Mouse (Mus musculus) heart, embryonic 13.5 days (tissue): Measurements from ENCODE around the gene Ercc6. TPM values are rescaled to one million over a fixed set of nuclear protein-coding genes. Genes with fewer than 3 reads are reported as not detected.

ENCODE experiments used
- ATAC-seq: fragments of 200-750 bp; cut with Nextera tagmentation; 2 replicates; pipeline ENCODE4 v1.8.0; 2017; ENCODE audit warnings: moderate TSS enrichment; ENCODE audit not compliant: insufficient number of reproducible peaks, low FRiP score, low TSS enrichment; ENCODE audit errors: extremely low read depth
- H3K27ac ChIP-seq: fragments of 300-500 bp; sonication (generic); replicated peaks from 2 replicates; pipeline ENCODE4 v1.5.1; 2015; ENCODE audit warnings: moderate library complexity, mild to moderate bottlenecking, inconsistent platforms
- H3K27me3 ChIP-seq: fragments of 300-500 bp; sonication (generic); replicated peaks from 2 replicates; pipeline ENCODE4 v1.6.1; 2015; ENCODE audit warnings: mild to moderate bottlenecking, inconsistent platforms
- H3K36me3 ChIP-seq: fragments of 300-500 bp; sonication (generic); 2 replicates; pipeline ENCODE4 v1.6.1; 2015; ENCODE audit warnings: mild to moderate bottlenecking, inconsistent platforms
- H3K4me1 ChIP-seq: fragments of 300-500 bp; sonication (generic); 2 replicates; pipeline ENCODE4 v1.6.1; 2015; ENCODE audit warnings: inconsistent platforms
- H3K4me2 ChIP-seq: fragments of 300-500 bp; sonication (generic); 2 replicates; pipeline ENCODE4 v1.6.1; 2015; ENCODE audit warnings: inconsistent platforms, mild to moderate bottlenecking, moderate library complexity
- H3K4me3 ChIP-seq: fragments of 300-500 bp; sonication (generic); 2 replicates; pipeline ENCODE4 v1.5.1; 2015; ENCODE audit warnings: moderate library complexity, mild to moderate bottlenecking, inconsistent platforms
- H3K9ac ChIP-seq: fragments of 300-500 bp; sonication (generic); 2 replicates; pipeline ENCODE4 v1.6.1; 2015; ENCODE audit warnings: inconsistent platforms, mild to moderate bottlenecking, moderate library complexity
- H3K9me3 ChIP-seq: fragments of 300-500 bp; sonication (generic); 2 replicates; pipeline ENCODE4 v1.6.1; 2016; ENCODE audit warnings: inconsistent platforms
- WGBS: fragments of 180-500 bp; shearing (Covaris S2); methylation state at CpG from one replicate; pipeline ENCODE4 v1.1.7; 2015; ENCODE audit warnings: mixed read lengths; 5-methylcytosine and 5-hydroxymethylcytosine counted together
- polyA plus RNA-seq: library from polyadenylated mRNA; unstranded; fragments of >200 nt; fragmentation: Nextera tagmentation; extraction: Ambion mirVana; gene quantifications from 2 replicates; pipeline ENCODE4 v1.2.1, GENCODE M21; 2015

Ercc6 gene
- polyA plus RNA-seq, 1 experiment from 2014 or later: 10.6 TPM

GRCm38 (mm10) chr14:32587013-32587784 is 73.9 kb downstream of the Ercc6 start:
- H3K27ac ChIP-seq: no peak overlapping the region
- H3K4me2 ChIP-seq: no peak overlapping the region
- no peaks in the 10 kb centered on the region for H3K36me3 ChIP-seq
- H3K9me3 ChIP-seq: no peaks in the 10 kb centered on the region
- WGBS: 11% methylated on average over 10 of the region's 10 CpGs
- peaks cover 49% of the 10 kb centered on the region for H3K27me3 ChIP-seq
- H3K4me3 ChIP-seq: no peak overlapping the region
- no peaks in the 10 kb centered on the region for H3K4me1 ChIP-seq
- H3K9ac ChIP-seq: no peak overlapping the region
- no peak for ATAC-seq

DNA sequence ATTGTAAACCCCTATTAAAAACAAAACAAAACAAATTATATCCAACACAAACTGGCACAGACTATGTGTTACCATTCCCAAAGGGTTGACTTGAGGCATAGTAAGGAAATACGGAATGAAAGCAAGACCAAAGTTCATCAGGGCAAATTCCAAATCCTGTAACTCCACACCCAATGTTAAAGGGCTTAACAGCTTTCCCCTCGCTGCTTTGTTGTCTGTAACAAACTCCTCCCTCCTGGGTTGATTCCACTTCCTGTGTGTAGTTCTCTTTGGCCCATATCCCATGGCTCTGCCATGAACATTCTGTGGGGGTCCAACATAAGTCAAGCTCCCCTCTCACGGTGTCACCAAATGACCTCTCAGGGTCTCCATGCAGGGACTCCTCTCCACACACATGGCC is 77.1 kb downstream of the Ercc6 start:
- Histone ChIP-seq H3K27me3 (peaks cover 81% of the 10 kb centered on the region), H3K27ac (no peak overlapping the region), H3K4me3 (no peak overlapping the region), H3K9me3 (no peaks in the 10 kb centered on the region), H3K4me2 (no peak overlapping the region), H3K9ac (no peak overlapping the region), H3K4me1 (no peaks in the 10 kb centered on the region), H3K36me3 (no peaks in the 10 kb centered on the region)
- WGBS: 50% methylated on average over 3 of the region's 3 CpGs
- no peak for ATAC-seq

- no peaks in the 10 kb centered on the region for H3K9me3 ChIP-seq
- no peak overlapping the region for H3K27ac ChIP-seq
- ATAC-seq: no peak
- H3K9ac ChIP-seq: no peak overlapping the region
- peaks cover 24% of the 10 kb centered on the region for H3K4me1 ChIP-seq
- peak overlapping the region; percentile 42 for H3K4me3 ChIP-seq
- H3K36me3 ChIP-seq: no peaks in the 10 kb centered on the region
- peaks cover 100% of the 10 kb centered on the region for H3K27me3 ChIP-seq
- peak overlapping the region; percentile 62 for H3K4me2 ChIP-seq
- WGBS: under 1% methylated on average over 78 of the region's 78 CpGs
These were observed 84.2 kb downstream of the Ercc6 start for GRCm38 (mm10) chr14:32597232-32598231.

GRCm38 (mm10) chr14:32598437-32599219 is 85.3 kb downstream of the Ercc6 start:
- Histone ChIP-seq H3K9ac (no peak overlapping the region), H3K27ac (no peak overlapping the region), H3K27me3 (peaks cover 100% of the 10 kb centered on the region), H3K36me3 (no peaks in the 10 kb centered on the region), H3K4me2 (peak overlapping the region; percentile 66; the same call in 1 of the 2 replicates), H3K4me1 (peaks cover 24% of the 10 kb centered on the region), H3K4me3 (peak overlapping the region; percentile 45; the same call in 1 of the 2 replicates), H3K9me3 (no peaks in the 10 kb centered on the region)
- WGBS: 7% methylated on average over 23 of the region's 23 CpGs
- ATAC-seq: no peak

DNA sequence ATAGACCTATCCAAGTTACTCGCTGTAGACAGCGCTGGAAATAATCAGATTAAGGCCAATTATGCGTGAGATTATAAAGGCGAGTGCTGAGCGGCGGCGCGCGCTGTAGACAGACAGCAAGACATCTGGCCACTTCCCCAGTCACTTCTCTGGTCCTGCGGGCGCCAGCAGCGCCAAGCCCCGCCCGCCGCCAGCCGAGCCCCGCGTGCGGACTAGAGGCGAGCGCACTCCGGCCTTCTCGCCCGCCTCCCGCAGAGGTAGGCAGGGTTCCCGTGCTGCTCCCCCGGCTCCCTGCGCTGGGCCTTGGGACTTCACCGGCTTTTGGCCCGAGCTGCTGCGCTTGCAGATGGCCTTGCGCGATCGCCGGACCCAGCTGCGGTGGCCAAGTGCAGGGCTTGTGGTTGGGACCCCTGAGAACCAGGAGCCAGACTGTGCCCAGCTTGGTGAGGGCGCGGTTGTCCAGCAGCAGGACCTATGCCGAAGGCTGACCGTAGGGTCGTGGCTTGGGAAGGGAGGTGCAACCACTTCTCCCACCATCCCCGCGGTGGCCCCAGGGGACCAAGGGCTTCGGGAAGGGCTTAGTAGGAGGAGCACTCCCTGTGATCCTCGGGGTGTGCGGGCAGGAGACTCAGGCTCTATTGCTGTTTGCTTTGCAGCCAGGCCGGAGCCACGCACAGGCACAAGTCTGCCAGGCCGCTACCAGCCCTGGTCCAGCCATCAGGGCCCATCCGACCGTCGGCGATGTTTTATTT is 86.1 kb downstream of the Ercc6 start, which contains the start of gene Prrxl1:
Gene Prrxl1, plus strand, starts transcription at position 118 of the 752 bp plus-strand sequence.
- H3K27ac ChIP-seq: no peak within 1 kb of the TSS
- H3K36me3 ChIP-seq: no peaks in the 10 kb centered on the region
- no peaks in the 10 kb centered on the region for H3K9me3 ChIP-seq
- peaks cover 24% of the 10 kb centered on the region for H3K4me1 ChIP-seq
- ATAC-seq: no peak
- peak within 1 kb of the TSS; percentile 66 for H3K4me2 ChIP-seq
- peaks cover 100% of the 10 kb centered on the region for H3K27me3 ChIP-seq
- H3K4me3 ChIP-seq: peak within 1 kb of the TSS; percentile 45
- no peak within 1 kb of the TSS for H3K9ac ChIP-seq
- WGBS: under 1% methylated on average over 53 of the region's 53 CpGs

GRCm38 (mm10) chr14:32600110-32600509 is 86.8 kb downstream of the Ercc6 start:
- Histone ChIP-seq H3K36me3 (no peaks in the 10 kb centered on the region), H3K4me2 (0 out of 2 replicates have a peak overlapping the region, but pooled peaks have one; percentile 66), H3K27ac (no peak overlapping the region), H3K4me1 (peaks cover 24% of the 10 kb centered on the region), H3K4me3 (peak overlapping the region; percentile 45; the same call in 1 of the 2 replicates), H3K27me3 (peaks cover 100% of the 10 kb centered on the region), H3K9me3 (no peaks in the 10 kb centered on the region), H3K9ac (no peak overlapping the region)
- WGBS: 4% methylated on average over 16 of the region's 16 CpGs
- no peak for ATAC-seq

- ATAC-seq: no peak
- no peak overlapping the region for H3K9ac ChIP-seq
- H3K9me3 ChIP-seq: no peaks in the 10 kb centered on the region
- no peak overlapping the region for H3K4me2 ChIP-seq
- H3K36me3 ChIP-seq: no peaks in the 10 kb centered on the region
- peaks cover 78% of the 10 kb centered on the region for H3K27me3 ChIP-seq
- no peaks in the 10 kb centered on the region for H3K4me1 ChIP-seq
- 52% methylated on average over 15 of the region's 15 CpGs for WGBS
- no peak overlapping the region for H3K4me3 ChIP-seq
- H3K27ac ChIP-seq: no peak overlapping the region
These were observed 92.2 kb downstream of the Ercc6 start for GRCm38 (mm10) chr14:32605508-32605907.

DNA sequence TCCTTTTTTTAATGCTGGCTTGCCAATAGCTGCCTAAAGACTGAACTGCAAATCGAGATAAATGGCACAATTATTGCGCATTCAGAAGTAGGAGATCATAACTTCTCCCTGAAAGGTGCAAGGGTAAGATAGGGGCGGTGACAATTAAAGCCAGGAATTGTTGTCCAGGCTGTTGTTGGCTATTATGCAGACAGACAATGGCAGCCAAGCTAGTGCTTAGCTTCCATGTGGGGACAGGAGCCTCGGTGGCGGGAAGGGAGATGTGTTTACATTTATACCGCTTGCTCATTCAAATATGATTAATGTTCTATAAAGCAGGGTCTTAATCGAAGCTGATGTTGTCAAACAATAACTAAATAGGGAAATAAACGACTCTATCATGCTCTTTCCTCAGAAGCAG is 93.0 kb downstream of the Ercc6 start:
- Histone ChIP-seq H3K9ac (no peak overlapping the region), H3K36me3 (no peaks in the 10 kb centered on the region), H3K9me3 (no peaks in the 10 kb centered on the region), H3K4me2 (no peak overlapping the region), H3K4me1 (no peaks in the 10 kb centered on the region), H3K27me3 (peaks cover 70% of the 10 kb centered on the region), H3K4me3 (no peak overlapping the region), H3K27ac (no peak overlapping the region)
- ATAC-seq: no peak
- 71% methylated on average over 8 of the region's 8 CpGs for WGBS

DNA sequence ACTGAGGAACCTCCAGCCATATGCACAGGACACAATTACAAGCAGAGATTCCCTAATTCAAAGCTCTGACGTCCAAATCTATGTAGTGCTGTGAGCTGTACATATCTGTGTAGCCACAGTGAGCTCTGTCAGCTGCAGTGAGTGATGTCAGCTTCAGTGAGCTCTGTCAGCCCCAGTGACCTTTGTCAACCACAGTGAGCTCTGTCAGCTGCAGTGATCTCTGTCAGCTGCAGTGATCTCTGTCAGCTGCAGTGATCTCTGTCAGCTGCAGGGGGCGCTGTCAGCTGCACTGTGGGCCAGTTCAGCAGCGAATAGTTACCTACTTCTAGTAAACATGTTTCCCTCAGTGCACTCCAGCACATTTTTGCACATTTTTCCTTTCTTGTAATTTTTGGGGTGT is 96.1 kb downstream of the Ercc6 start:
- peaks cover 49% of the 10 kb centered on the region for H3K27me3 ChIP-seq
- H3K4me1 ChIP-seq: no peaks in the 10 kb centered on the region
- no peaks in the 10 kb centered on the region for H3K36me3 ChIP-seq
- H3K9ac ChIP-seq: no peak overlapping the region
- no peak overlapping the region for H3K4me2 ChIP-seq
- H3K4me3 ChIP-seq: no peak overlapping the region
- 19% methylated on average over 3 of the region's 3 CpGs for WGBS
- H3K27ac ChIP-seq: no peak overlapping the region
- H3K9me3 ChIP-seq: no peaks in the 10 kb centered on the region
- no peak for ATAC-seq

- no peak for ATAC-seq
- WGBS: 82% methylated on average over 5 of the region's 5 CpGs
- H3K9me3 ChIP-seq: no peaks in the 10 kb centered on the region
These were observed 103.9 kb downstream of the Ercc6 start for GRCm38 (mm10) chr14:32617253-32617652.

More at GRCm38 (mm10) chr14:32617253-32617652, 103.9 kb downstream of the Ercc6 start:
- H3K4me3 ChIP-seq: no peak overlapping the region
- H3K27me3 ChIP-seq: 0 out of 2 replicates have a peak, but pooled peaks cover 17% of the 10 kb centered on the region
- no peak overlapping the region for H3K4me2 ChIP-seq
- H3K4me1 ChIP-seq: no peaks in the 10 kb centered on the region
- no peak overlapping the region for H3K9ac ChIP-seq
- H3K36me3 ChIP-seq: no peaks in the 10 kb centered on the region
- no peak overlapping the region for H3K27ac ChIP-seq
